9 mouse cellular contexts compared by ENCODE assay signal in the genomic region with DNA sequence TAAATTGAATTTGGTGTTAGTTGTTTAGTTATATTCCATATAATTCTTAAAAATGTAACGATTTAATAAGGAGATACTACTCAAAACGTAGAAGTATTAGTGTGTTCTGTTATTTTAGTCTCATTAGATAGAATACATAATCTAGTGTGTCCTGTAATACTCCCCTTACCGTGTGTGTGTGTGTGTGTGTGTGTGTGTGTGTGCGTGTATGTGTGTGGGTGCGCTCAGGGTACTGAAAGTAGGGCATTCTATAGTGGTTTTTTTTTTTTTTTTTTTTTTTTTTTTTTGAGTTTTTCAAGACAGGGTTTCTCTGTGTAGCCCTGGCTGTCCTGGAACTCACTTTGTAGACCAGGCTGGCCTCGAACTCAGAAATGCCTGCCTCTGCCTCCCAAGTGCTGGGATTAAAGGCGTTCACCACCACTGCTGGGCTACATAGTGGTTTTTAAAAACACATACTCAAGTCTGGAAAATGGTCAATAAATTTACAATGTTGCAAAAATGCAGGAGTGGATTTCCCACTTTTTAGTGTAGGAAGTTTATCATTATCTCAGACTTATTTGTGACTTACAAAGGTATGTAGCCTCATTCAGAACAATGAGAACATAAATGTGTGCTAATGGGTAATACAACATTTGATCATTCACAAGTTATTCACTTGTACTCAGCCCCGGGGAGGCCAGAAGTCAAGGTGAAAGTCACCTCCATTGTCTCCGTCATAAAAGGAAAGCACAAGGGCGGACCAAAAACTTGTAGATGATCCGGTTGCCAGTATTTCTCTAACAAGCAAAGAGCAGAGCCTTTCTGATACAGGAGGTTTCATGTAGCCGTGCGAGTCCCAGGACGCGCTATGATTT. TPM values are rescaled to one million over a fixed set of nuclear protein-coding genes. Genes with fewer than 3 reads are reported as not detected.
DNase-seq lines count a peak whose midpoint lies in the region; ATAC-seq and TF ChIP-seq lines count a peak whose summit lies in the region.
"Had no signal": no experiment of that assay in that cellular context is flagged by ENCODE, and none has a peak within 500 bp of the region (broad histone marks: within the 10 kb centered on the region; RNA-seq: fewer than 3 reads in every experiment).

No protein-coding gene starts in this region.

- no peaks in the 10 kb centered on the region for H3K9me3 ChIP-seq in kidney, embryonic 16.5 days (ENCODE audit: low read length)
- no peaks in the 10 kb centered on the region for H3K9me3 ChIP-seq in hindbrain, embryonic 13.5 days
- H3K9me3 ChIP-seq in midbrain, embryonic 13.5 days, result no peaks in the 10 kb centered on the region

- no peaks in the 10 kb centered on the region for H3K36me3 ChIP-seq in kidney, embryonic 16.5 days (ENCODE audit: insufficient read depth, low read length)
- no peaks in the 10 kb centered on the region for H3K36me3 ChIP-seq in hindbrain, embryonic 13.5 days
- H3K36me3 ChIP-seq in midbrain, embryonic 13.5 days, result no peaks in the 10 kb centered on the region

- peak overlapping the region; percentile 91 for H3K4me3 ChIP-seq in kidney, embryonic 16.5 days (ENCODE audit: low read length)
- H3K4me3 ChIP-seq in bone marrow macrophage, adult 2 months (ENCODE audit: insufficient read depth, low read length), result peak overlapping the region; percentile 100
- peak overlapping the region; percentile 71 for H3K4me3 ChIP-seq in hindbrain, embryonic 13.5 days
- H3K4me3 ChIP-seq in midbrain, embryonic 13.5 days (replicated peaks), result peak overlapping the region; percentile 67

- H3K4me1 ChIP-seq in kidney, embryonic 16.5 days (ENCODE audit: insufficient read depth, low read length), result peaks cover 30% of the 10 kb centered on the region
- H3K4me1 ChIP-seq in bone marrow macrophage, adult 2 months (ENCODE audit: control insufficient read depth, insufficient read depth, low read length), result peaks cover 19% of the 10 kb centered on the region
- H3K4me1 ChIP-seq in hindbrain, embryonic 13.5 days (replicated peaks), result peaks cover 33% of the 10 kb centered on the region
- peaks cover 34% of the 10 kb centered on the region for H3K4me1 ChIP-seq in midbrain, embryonic 13.5 days (replicated peaks)

- H3K4me2 ChIP-seq in kidney, embryonic 16.5 days (replicated peaks; ENCODE audit: low read depth, low read length), result peak overlapping the region; percentile 84
- H3K4me2 ChIP-seq in hindbrain, embryonic 13.5 days, result peak overlapping the region; percentile 72
- peak overlapping the region; percentile 72 for H3K4me2 ChIP-seq in midbrain, embryonic 13.5 days (replicated peaks)

- H3K27me3 ChIP-seq in kidney, embryonic 16.5 days (ENCODE audit: insufficient read depth, low read length), result no peaks in the 10 kb centered on the region
- peaks cover 4% of the 10 kb centered on the region; the same call in 1 of the 2 replicates for H3K27me3 ChIP-seq in hindbrain, embryonic 13.5 days
- H3K27me3 ChIP-seq in midbrain, embryonic 13.5 days, result no peaks in the 10 kb centered on the region

- no peak for ATAC-seq in kidney, embryonic 16.5 days (ENCODE audit: low FRiP score, low TSS enrichment)
- no peak for ATAC-seq in hindbrain, embryonic 13.5 days (ENCODE audit: low FRiP score)
- ATAC-seq in midbrain, embryonic 13.5 days, result no peak

- TF ChIP-seq POLR2A in bone marrow macrophage, adult 2 months (IDR thresholded peaks at IDR 0.05; ENCODE audit: borderline replicate concordance, low read depth, low read length), result no peak

- H3K27ac ChIP-seq in kidney, embryonic 16.5 days (ENCODE audit: low read length), result peak overlapping the region; percentile 94
- H3K27ac ChIP-seq in bone marrow macrophage, adult 2 months (ENCODE audit: insufficient read depth, low read depth, low read length), result no peak overlapping the region
- peak overlapping the region; percentile 94; the same call in 1 of the 2 replicates for H3K27ac ChIP-seq in hindbrain, embryonic 13.5 days
- H3K27ac ChIP-seq in midbrain, embryonic 13.5 days, result no peak overlapping the region

- no peak for DNase-seq in kidney, adult 18-20 months
- DNase-seq in layer of hippocampus, adult 9-11 months, result no peak
- no peak for DNase-seq in thymus, postnatal 10 days (ENCODE audit: low spot score in 2 of 2)
- DNase-seq in kidney, adult 8-10 months, result no peak
- DNase-seq: lung, postnatal 14 days had no signal

- H3K9ac ChIP-seq in kidney, embryonic 16.5 days (replicated peaks; ENCODE audit: low read length), result peak overlapping the region; percentile 96
- H3K9ac ChIP-seq in hindbrain, embryonic 13.5 days, result peak overlapping the region; percentile 89
- peak overlapping the region; percentile 91; the same call in 1 of the 2 replicates for H3K9ac ChIP-seq in midbrain, embryonic 13.5 days (replicated peaks)

- TF ChIP-seq CTCF in bone marrow macrophage, adult 2 months (IDR thresholded peaks at IDR 0.05; ENCODE audit: low read depth, low read length), result no peak

- 58% methylated on average over 15 of the region's 15 CpGs for WGBS in kidney, embryonic 16.5 days
- WGBS in hindbrain, embryonic 13.5 days, result 53% methylated on average over 15 of the region's 15 CpGs
- 54% methylated on average over 15 of the region's 15 CpGs for WGBS in midbrain, embryonic 13.5 days

RNA-seq across cellular contexts. Expression of a gene that starts 1.4 kb away (rescaled TPM):
- 32.2 and 34.0 TPM in 2 replicates for polyA plus RNA-seq in kidney, embryonic 16.5 days (2015; fragmentation: Nextera tagmentation; extraction: Ambion mirVana)
- polyA plus RNA-seq in bone marrow macrophage, adult 2 months (2012; ENCODE audit: insufficient read depth, insufficient read length, missing spikeins), result 36.4 and 39.7 TPM in 2 replicates
- 35.2 and 36.3 TPM in 2 replicates for polyA plus RNA-seq in hindbrain, embryonic 13.5 days (2015; fragmentation: Nextera tagmentation; extraction: Ambion mirVana)
- polyA plus RNA-seq in midbrain, embryonic 13.5 days (2015; fragmentation: Nextera tagmentation; extraction: Ambion mirVana), result 32.8 and 34.2 TPM in 2 replicates

Comparison
In these comparisons a context has a peak if more than half of its experiments do, and no peak if none do; other contexts are left out.
1. H3K27ac ChIP-seq: peak in kidney, embryonic 16.5 days (single experiment) and hindbrain, embryonic 13.5 days (single experiment); none in bone marrow macrophage, adult 2 months (single experiment) and midbrain, embryonic 13.5 days (single experiment).
2. Peak in every context shown above with its lines, with median percentiles within 50 percentile points of each other: H3K4me2 ChIP-seq, H3K4me3 ChIP-seq and H3K9ac ChIP-seq.